Mouse (Mus musculus) mouse embryonic stem cell (cell line): Measurements from ENCODE around the gene Tomm34.

Experiments
- in situ Hi-C, 2 experiments: fragments of 300-500 bp; cut with MboI; formaldehyde crosslinking; loops; 1 replicate in 1 of 2; 3 replicates in 1 of 2; pipeline ENCODE4 v1.14.3; 2019 to 2020; ENCODE audit warnings: low sequenced_read_pairs in 2 of 2, low pct_unique_long_range_greater_than_20kb in 1 of 2, mixed read lengths in 1 of 2; ENCODE audit not compliant: unreplicated experiment in 1 of 2

Gene Tomm34

GRCm38 (mm10) chr2:164032973-164033372, 38.0 kb downstream of the Tomm34 start:
- in situ Hi-C loops = no loop called here

GRCm38 (mm10) chr2:164031147-164031546, 39.8 kb downstream of the Tomm34 start:
- in situ Hi-C loops = no loop called here

- in situ Hi-C loops = no loop called here
Observed at GRCm38 (mm10) chr2:164025150-164025549, 45.8 kb downstream of the Tomm34 start, which contains the start of gene Pabpc1l. Pabpc1l (plus strand) TSS chr2:164025450.

GRCm38 (mm10) chr2:164022104-164022503, 48.9 kb downstream of the Tomm34 start:
- in situ Hi-C loops = no loop called here

GRCm38 (mm10) chr2:164019943-164020342, 51.0 kb downstream of the Tomm34 start:
- in situ Hi-C loops = no loop called here

GRCm38 (mm10) chr2:164018910-164019309, 52.1 kb downstream of the Tomm34 start:
- in situ Hi-C loops = no loop called here

GRCm38 (mm10) chr2:164015304-164015703, 55.7 kb downstream of the Tomm34 start:
- in situ Hi-C loops = no loop called here

GRCm38 (mm10) chr2:164010944-164011343, 60.0 kb downstream of the Tomm34 start:
- in situ Hi-C loops = no loop called here

- in situ Hi-C loops = no loop called here
Observed at GRCm38 (mm10) chr2:164010496-164010895, 60.5 kb downstream of the Tomm34 start.

GRCm38 (mm10) chr2:164009227-164009626, 61.7 kb downstream of the Tomm34 start:
- in situ Hi-C loops = no loop called here

- in situ Hi-C loops = no loop called here
Observed at GRCm38 (mm10) chr2:164007987-164008545, 62.9 kb downstream of the Tomm34 start.

GRCm38 (mm10) chr2:164007547-164007946, 63.4 kb downstream of the Tomm34 start:
- in situ Hi-C loops = no loop called here

GRCm38 (mm10) chr2:164006932-164007331, 64.0 kb downstream of the Tomm34 start:
- in situ Hi-C loops = no loop called here

GRCm38 (mm10) chr2:164004503-164004902, 66.5 kb downstream of the Tomm34 start:
- in situ Hi-C loops = no loop called here
